Mouse (Mus musculus): ENCODE data around the gene Six3.

Gene Six3

DNA sequence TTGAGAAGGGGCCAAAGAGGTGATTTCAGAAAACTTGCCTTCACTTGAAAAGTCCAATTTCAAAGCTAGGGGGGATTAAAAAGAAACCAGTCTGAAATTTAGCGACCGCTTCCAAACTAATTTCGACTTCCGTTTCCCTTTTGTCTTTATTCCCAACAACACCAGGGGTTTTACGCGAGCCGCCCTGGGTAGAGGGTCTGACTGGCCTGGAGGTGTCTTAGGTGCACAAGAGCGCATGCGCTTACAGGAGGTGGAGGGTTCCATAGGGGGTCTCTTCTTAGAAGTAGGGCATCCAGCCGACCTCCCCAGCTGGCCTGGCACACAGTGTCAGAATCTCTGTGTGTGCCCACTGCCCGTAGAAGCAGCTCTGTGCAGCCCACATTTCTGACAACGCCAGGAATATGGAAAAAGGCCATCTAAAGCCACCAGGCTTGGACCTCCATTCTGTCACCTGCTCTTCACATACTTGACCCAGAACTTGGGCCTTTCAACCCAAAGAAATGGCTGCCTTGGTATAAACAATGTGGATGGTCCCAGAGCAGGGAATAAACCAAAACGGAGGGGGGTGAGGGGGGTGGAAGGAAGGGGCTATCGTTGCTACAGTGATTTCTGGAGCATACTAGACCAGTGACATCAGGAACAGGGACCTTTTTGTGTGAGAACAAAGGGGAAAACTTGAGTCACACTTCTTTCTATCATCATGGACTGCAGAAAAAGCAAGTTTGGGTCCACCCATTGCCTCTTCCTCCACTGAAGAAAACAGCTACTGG is 12.9 kb downstream of the Six3 start:
- DNase-seq = no peak

DNA sequence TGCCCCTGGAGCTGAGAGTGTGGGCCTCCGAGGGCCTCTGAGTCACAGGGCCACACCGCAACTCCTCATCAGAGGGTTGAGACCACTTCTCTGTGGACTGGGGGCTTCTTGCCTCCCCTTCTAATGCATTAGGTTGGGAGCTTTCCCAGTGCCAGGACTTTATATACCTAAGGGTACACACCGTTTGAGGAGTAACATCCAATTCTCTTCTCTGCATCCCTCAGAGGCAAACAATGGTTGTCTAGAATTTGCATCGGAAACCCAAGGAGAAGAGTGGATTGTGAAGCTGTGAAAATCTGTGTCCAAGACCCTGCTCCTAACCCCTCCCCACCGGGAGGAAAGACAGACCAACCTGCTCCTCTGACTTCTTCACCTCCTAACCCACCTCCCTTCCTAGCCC is 14.3 kb downstream of the Six3 start:
- no peak for DNase-seq

DNA sequence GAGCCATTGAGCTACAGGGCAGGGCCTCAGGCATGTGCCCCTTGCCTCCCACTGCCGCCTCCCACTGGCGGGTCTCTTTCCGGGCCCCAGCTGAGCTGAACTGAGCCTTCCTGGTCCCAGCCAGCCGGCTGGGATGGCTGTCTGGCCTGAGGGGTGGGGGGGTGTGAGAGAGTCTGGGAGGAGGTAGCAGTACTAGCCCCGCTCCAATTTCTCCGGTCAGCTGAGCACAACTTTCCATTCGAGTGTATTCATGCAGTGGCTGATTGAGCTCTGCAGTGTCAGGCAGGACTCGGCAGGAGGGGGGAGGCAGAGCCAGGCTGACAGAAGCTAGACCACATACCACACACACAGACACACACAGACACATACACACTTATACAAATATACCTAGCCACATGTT is 15.4 kb downstream of the Six3 start:
- DNase-seq = no peak

DNA sequence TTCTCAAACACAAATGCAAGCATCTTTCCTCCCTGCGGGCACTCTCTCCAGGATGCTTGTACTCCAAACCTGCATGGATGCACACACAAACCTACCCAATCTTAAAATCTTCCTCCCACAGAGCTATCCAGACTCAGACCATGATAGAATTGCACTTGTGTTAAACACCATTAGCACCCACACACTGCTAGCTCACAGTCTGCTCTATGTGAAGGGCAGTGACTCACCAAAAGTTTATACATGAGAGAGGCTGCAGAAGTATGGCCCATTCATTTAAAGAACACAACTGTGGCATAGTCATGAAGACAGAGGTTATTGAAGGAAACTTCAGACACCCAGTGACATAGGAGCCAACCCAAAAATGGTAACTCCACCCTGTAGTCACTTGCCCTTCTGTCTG is 16.0 kb downstream of the Six3 start:
- DNase-seq = no peak

DNA sequence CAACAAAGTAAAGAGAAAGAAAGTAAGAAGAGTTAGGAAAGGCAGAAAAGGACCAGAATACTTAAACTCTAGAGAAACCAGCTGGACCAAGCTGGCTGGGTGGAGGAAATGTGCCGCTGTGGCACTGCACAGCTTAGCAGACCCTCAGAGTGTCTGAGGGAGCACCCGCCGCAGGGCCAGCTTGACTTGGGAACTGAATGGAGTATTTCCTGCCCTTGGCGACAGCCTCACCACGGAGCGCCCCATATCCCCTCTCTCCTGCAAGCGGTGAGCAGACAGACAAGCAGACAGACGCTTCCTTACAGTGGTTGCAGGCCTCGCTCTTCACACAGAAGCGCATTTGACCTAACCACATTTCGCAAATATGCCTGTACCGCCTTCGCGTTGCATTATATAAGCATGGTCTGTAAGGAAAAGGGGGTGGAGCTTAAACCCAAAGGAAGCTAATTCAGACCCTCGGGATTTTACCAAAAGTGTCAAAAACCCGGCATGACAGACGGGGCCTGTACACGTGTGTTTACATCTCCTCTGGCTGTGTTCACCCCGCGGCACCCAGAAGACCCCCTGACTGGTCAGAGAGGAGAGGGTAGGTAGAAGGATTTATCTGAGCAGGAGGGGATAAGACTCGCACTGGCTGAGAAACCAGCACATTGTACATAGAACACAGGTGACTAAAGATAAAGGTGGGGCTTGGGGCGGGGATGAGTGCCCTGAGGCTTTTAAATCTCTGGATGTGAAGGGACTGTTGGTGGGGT is 17.1 kb downstream of the Six3 start:
- no peak for DNase-seq

DNA sequence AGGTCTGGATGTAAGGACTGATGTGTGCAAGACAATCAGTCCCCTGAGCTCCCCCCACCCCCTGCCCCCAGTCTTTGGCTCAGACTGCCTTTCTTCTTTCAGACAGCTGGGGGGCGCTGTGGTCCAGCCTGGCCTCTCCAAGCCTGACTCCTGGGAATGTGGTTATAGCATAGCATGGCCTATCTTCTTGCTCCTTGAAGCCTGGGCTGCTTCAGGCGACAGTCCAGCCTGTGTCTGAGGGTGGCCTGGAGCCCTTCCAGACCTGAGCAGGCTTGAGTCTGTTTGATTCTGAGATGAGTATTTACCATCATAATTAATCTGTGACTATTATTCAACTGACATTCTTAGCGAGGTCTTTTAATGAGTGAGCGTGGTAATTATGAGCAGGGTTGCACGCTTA is 17.7 kb downstream of the Six3 start:
- no peak for DNase-seq

DNA sequence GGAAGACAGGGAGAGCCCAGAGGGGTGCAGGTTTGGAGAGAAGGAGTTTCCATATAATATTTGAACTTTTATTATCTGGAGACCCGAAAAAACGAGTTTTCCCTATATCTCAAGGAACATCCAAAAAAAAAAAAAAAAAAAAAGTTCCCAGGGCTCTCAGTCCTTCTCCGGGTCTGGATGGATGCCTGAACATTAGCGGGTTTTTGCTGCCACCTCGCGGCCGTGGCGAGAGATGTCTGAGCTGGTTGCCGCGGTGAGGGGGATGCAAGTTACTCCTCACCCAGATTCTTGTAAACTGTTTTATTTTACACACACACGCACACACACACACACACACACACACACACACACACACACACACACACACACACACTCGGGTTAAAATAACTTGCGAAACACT is 20.2 kb downstream of the Six3 start:
- DNase-seq = peak; percentile 72

DNA sequence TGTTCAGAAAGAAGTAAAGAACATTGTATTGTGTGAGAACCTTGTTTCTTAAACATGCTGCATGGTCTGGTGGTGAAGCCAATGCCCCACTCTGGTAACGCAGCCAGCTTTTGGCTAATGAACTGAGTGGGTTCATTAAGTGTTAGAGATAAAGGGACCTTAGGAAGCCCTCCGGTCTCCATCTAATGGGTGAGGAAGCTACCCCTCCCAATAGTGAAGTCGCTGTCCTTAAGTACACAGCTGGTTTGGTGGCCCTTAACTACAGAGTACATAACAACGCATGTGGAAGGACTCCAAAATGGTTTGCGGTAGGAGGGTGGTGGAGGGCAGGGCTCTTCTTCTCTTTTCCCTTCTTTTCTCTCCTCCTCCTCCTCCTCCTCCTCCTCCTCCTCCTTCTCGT is 24.5 kb downstream of the Six3 start:
- no peak for DNase-seq

DNA sequence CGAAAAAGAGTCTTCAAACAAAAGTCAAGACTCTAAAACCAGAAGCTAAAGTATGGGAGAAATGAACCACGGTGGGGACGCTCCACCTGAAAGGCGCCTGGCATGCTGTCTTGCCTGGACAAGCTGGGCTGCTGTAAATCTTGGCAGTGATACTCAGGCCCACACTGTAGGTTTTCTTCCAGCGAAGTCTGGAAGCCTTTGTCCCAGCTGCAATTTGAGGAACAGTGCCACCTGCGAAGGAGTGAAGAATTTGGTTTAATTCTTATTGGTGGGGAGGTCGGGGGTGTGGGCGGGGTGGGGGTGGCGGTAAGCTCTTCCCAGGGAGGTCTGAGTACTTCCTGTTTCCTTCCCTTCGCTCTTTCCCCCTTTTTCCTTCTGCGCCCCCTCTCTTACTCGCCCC is 31.9 kb downstream of the Six3 start:
- no peak for DNase-seq

DNA sequence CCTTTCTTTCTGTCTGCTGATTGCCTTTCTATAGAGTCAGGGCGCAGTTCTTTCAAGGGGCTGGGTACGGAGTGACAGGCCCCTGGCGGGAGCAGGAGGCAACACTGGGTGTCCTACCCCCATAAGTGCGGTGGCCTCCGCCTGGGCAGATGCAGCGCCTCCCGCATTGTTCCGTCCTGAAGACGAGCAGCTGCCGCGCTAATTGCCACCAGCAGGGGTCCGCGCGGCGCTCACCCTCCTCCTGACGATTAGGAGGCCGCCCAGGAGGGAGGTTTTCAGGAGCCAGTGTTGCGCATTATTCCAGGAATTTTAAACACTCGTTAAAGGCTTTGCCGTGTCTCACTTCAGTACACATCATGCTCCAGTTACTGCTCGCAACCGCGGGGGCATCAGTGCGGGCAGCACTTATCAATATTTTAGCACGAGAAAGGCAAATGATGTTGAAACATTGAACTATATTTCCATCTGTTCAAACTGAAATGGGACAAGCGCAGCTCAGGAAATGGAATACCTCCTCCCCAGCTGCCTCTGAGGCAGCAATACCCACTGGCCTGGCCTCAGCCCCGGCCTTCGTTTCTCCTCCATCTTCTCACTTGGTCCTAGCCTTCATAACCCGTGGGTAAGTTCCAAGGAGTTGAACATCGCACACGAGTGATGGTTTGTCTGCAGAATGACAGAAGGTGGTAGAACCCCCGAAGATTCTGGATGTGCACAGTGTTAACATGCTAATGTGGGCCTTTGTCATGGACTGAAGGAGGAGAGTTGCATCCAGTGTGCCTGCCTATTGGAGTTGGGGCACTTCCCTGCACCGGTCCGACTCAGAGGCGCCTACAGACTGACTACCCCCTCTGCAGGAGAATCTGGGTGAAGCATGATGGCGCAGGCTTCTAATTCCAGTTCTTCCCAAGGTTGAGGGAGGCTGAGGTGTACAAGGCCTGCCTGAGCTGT is 32.6 kb downstream of the Six3 start:
- DNase-seq = peak; percentile 33

DNA sequence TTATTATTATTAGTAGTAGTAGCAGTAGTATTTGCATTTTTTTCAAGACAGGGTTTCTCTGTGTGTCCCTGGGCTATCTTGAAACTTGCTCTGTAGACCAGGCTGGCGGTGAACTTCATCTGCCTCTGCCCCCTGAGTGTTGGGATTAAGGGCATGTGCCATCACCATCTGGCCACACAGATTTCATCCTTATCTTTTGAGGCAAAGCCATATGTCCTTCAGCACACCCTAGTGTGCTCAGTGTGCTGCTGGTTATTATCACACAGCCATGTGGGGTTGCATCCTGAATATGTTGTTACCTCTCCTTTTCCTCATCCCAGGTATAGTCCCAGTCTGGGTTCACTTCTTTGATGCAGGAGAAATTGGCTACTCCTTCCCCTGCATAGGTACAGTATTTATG is 46.6 kb downstream of the Six3 start:
- peak; percentile 35 for DNase-seq

DNA sequence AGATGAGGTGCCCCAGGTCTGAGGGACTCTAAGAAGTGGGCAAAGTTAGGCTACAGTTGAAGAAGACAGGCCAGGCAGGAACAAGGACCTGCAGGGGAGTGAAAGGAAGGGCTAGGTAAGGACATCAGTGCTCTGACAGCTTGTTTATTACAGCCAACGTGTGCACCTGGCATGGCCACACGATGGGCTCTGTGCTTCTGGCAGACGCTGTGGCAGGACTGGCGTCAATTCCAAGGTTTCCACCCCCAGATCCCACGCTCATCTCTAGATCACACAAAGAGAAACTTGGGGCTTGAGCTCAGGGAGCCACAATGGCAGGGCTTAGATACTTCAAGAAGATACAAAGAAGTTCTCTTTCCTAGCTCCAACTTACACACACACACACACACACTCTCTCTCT is 48.1 kb downstream of the Six3 start:
- DNase-seq = peak; percentile 20

DNA sequence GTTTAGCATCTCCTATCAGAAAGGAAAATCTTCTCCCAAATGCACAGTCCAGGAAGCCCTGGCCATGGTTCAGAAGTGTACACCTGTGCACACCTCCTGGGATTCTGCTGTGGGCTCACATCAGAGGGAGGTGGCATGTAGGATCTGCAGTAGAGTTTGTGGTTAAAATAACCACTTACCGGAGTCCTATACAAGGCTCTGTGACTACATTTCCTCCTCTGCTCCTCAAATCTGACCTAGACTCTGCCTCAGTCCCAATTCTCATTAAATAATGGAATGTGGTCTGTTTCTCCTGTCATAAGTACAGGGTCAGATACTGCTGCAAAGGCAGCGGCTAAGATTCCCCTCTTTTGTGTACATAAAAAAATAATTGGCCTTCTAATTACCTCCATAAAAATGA is 50.8 kb downstream of the Six3 start:
- DNase-seq = no peak

DNA sequence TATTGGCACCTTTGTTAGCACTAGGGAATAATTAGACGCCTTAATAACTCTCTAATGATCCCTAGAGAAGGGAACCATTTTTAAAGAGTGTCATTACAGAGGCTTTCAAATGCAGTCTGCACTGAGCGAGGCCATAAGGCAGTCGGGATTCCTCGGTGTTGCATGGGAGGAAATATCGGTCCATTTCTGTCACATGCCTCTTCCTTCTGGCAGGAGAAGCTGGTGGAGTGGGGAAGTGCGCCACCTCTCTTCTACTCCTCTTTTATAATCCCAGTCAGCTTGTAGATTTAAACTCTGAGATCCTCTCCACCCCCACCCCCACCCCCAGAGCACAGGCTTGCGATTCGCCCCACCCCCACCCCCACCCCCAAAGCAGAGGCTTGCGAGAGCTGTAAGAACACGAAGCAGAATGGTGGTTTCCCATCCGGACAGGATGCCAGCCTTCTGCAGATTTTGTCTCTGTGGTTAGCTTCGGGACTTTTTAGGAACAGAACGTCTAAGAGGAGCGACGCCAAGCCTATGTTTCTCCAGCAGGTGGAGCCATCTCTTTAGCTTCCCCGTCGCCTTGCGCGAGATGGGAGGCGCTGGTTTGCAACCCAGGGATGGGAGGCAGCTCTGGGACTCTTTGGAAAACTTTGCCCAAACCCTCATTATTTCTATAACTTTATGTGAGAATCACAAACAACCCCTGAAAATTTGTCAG is 51.4 kb downstream of the Six3 start:
- DNase-seq = peak; percentile 49
